Mouse (Mus musculus) lung, embryonic 16.5 days (tissue): ENCODE data around the gene Maats1. TPM values are rescaled to one million over a fixed set of nuclear protein-coding genes. Genes with fewer than 3 reads are reported as not detected.
"Not testable (repeated sequence)": the region's sequence is repeated elsewhere in the genome, so short reads cannot be mapped to it uniquely, and the experiment has no call there.

Experiments
- ATAC-seq: fragments of 200-750 bp; cut with Nextera tagmentation; 2 replicates; pipeline ENCODE4 v1.8.0; 2017; ENCODE audit warnings: low read depth, mild to moderate bottlenecking, moderate library complexity
- H3K27ac ChIP-seq: fragments of 300-500 bp; sonication (generic); 2 replicates; pipeline ENCODE4 v1.5.1; 2014; ENCODE audit warnings: mild to moderate bottlenecking, control low read depth, low read length
- H3K27me3 ChIP-seq: fragments of 300-500 bp; sonication (generic); 2 replicates; pipeline ENCODE4 v1.6.1; 2014; ENCODE audit warnings: low read depth, low read length, mixed read lengths; ENCODE audit not compliant: control insufficient read depth, insufficient read depth
- H3K36me3 ChIP-seq: fragments of 300-500 bp; sonication (generic); 2 replicates; pipeline ENCODE4 v1.6.1; 2014; ENCODE audit warnings: low read length; ENCODE audit not compliant: control insufficient read depth, insufficient read depth
- H3K4me1 ChIP-seq: fragments of 300-500 bp; sonication (generic); replicated peaks from 2 replicates; pipeline ENCODE4 v1.6.1; 2014; ENCODE audit warnings: low read length, mixed read lengths; ENCODE audit not compliant: control insufficient read depth, insufficient read depth
- H3K4me2 ChIP-seq: fragments of 300-500 bp; sonication (generic); 2 replicates; pipeline ENCODE4 v1.6.1; 2014; ENCODE audit warnings: low read depth, low read length, control low read depth
- H3K4me3 ChIP-seq: fragments of 300-500 bp; sonication (generic); 2 replicates; pipeline ENCODE4 v1.5.1; 2014; ENCODE audit warnings: mild to moderate bottlenecking, low read length, control low read depth
- H3K9ac ChIP-seq: fragments of 300-500 bp; sonication (generic); 2 replicates; pipeline ENCODE4 v1.6.1; 2014; ENCODE audit warnings: low read length, control low read depth
- H3K9me3 ChIP-seq: fragments of 300-500 bp; sonication (generic); 2 replicates; pipeline ENCODE4 v1.6.1; 2016; ENCODE audit warnings: low read length; ENCODE audit not compliant: control insufficient read depth
- WGBS: fragments of 180-500 bp; shearing (Covaris S2); extraction: QIAGEN DNeasy Blood & Tissue Kit; methylation state at CpG from one replicate; pipeline ENCODE4 v1.1.7; 2014; 5-methylcytosine and 5-hydroxymethylcytosine counted together
- polyA plus RNA-seq: library from polyadenylated mRNA; unstranded; fragments of >200 nt; fragmentation: Nextera tagmentation; extraction: Ambion mirVana; gene quantifications from 2 replicates; pipeline ENCODE4 v1.2.1, GENCODE M21; 2015

Maats1 gene
- polyA plus RNA-seq, 1 experiment from 2014 or later, result 1.9 TPM

GRCm38 (mm10) chr16:38346529-38347325 is 4.8 kb upstream of the Maats1 start, which contains the start of the genes Cox17 and Gm21987:
Gene Cox17, plus strand, starts transcription at chr16:38346991.
Gene Gm21987, plus strand, starts transcription at chr16:38347040.
- Histone ChIP-seq H3K27ac (peak within 1 kb of the TSS; percentile 94), H3K9me3 (no peaks in the 10 kb centered on the region), H3K27me3 (no peaks in the 10 kb centered on the region), H3K4me1 (peaks cover 10% of the 10 kb centered on the region), H3K4me3 (peak within 1 kb of the TSS; percentile 69), H3K4me2 (peak within 1 kb of the TSS; percentile 63), H3K9ac (peak within 1 kb of the TSS; percentile 83), H3K36me3 (peaks cover 11% of the 10 kb centered on the region)
- WGBS, result 2% methylated on average over 35 of the region's 35 CpGs
- peak; percentile 95 for ATAC-seq

- WGBS, result 70% methylated on average over 3 of the region's 3 CpGs
- Histone ChIP-seq H3K27ac (no peak overlapping the region), H3K4me3 (no peak overlapping the region), H3K36me3 (peaks cover 7% of the 10 kb centered on the region), H3K4me1 (peaks cover 10% of the 10 kb centered on the region), H3K4me2 (no peak overlapping the region), H3K9ac (no peak overlapping the region), H3K27me3 (no peaks in the 10 kb centered on the region), H3K9me3 (no peaks in the 10 kb centered on the region)
- peak; percentile 39; the same call in 1 of the 2 replicates for ATAC-seq
Observed at GRCm38 (mm10) chr16:38344941-38345725, 3.2 kb upstream of the Maats1 start.

GRCm38 (mm10) chr16:38338077-38338476 is 3.9 kb downstream of the Maats1 start:
- not testable (repeated sequence) for H3K4me2 ChIP-seq, H3K27ac ChIP-seq, H3K4me3 ChIP-seq, H3K27me3 ChIP-seq, H3K9ac ChIP-seq, ATAC-seq, H3K9me3 ChIP-seq, H3K4me1 ChIP-seq, H3K36me3 ChIP-seq
- 82% methylated on average over 4 of the region's 4 CpGs for WGBS

DNA sequence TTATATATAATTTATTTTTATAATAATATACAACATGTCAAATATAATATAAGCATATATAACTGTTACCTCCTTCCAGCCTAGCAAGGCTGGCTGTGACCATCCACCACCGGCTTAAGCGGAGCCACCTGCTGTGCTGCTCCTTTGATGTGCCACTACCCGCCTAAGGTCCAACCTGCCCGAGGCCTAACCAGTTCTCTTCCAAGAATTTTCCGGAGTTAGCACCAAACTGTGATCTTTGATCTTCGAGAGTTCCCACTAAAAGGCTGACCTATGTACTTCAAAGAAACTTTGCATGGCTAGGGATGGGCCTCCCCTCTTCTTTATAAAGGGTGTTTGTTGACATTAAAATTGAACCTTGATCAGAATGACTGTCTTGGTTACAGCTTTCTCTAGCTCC is 7.5 kb downstream of the Maats1 start:
- ATAC-seq, result no peak

GRCm38 (mm10) chr16:38329340-38329739 is 12.6 kb downstream of the Maats1 start:
- no peak overlapping the region for H3K4me3 ChIP-seq
- ATAC-seq, result no peak
- no peaks in the 10 kb centered on the region for H3K36me3 ChIP-seq
- no peaks in the 10 kb centered on the region for H3K4me1 ChIP-seq
- H3K27ac ChIP-seq, result no peak overlapping the region
- H3K4me2 ChIP-seq, result no peak overlapping the region
- H3K9me3 ChIP-seq, result no peaks in the 10 kb centered on the region
- H3K9ac ChIP-seq, result no peak overlapping the region
- 83% methylated on average over 3 of the region's 3 CpGs for WGBS
- no peaks in the 10 kb centered on the region for H3K27me3 ChIP-seq

More for the DNA sequence above, 7.5 kb downstream of the Maats1 start:
- Histone ChIP-seq H3K36me3 (no peaks in the 10 kb centered on the region), H3K9ac (no peak overlapping the region), H3K27me3 (no peaks in the 10 kb centered on the region), H3K9me3 (no peaks in the 10 kb centered on the region), H3K4me1 (no peaks in the 10 kb centered on the region), H3K4me3 (no peak overlapping the region), H3K27ac (no peak overlapping the region), H3K4me2 (no peak overlapping the region)
- 38% methylated on average over 6 of the region's 6 CpGs for WGBS

DNA sequence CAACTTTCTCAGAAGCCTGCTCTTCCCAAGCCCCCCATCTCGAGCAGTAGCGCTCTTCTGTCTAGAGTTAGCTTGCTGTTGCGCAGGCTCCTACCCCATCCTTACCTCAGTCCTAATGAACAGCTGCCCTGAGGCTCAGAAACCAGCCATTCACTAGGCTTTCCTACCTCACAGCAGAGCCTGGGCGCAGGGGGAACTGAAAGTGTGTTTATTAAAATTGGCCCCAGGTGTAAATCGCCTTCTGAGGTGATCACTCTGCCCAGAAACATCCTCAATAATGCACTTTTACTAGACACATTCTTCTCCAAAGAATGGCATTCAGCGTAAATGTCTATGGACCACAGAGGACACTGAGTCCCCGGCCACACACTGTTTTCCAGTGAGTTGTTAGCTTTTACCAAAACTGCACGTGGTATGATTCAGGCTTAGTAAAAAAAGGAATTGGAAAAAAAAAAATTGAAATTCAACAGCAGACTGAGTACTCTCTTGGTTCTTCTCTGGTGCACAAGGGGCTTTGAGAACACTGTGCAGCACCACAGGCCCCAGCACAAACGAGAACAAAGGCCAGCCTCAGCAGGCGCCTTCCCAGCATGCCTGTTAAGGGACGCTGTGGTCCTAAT is 15.1 kb downstream of the Maats1 start:
- Histone ChIP-seq H3K9ac (no peak overlapping the region), H3K4me2 (no peak overlapping the region), H3K27me3 (no peaks in the 10 kb centered on the region), H3K4me1 (no peaks in the 10 kb centered on the region), H3K4me3 (no peak overlapping the region), H3K36me3 (no peaks in the 10 kb centered on the region), H3K9me3 (no peaks in the 10 kb centered on the region), H3K27ac (no peak overlapping the region)
- WGBS, result 83% methylated on average over 11 of the region's 11 CpGs
- no peak for ATAC-seq

DNA sequence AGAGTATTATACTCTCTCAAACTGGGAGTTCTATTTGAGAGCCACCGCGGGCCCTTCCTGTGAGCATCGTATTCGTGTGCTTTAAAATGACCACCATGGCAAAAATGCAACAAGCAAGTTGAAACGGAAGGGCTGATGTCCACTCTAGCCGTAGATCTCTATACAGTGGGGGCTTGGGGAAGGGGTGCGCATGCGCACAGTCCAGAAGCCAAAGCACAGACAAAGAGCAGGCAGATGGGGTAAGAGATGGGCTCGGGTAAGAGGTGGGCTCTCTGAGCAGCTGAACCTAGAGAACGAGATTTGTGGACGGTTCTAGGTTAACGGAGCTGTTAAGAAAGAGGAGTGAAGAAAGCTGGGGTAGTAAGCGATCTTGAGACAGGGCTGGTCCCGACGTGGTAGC is 17.6 kb downstream of the Maats1 start:
- ATAC-seq, result no peak
- no peak overlapping the region for H3K9ac ChIP-seq
- WGBS, result 86% methylated on average over 15 of the region's 15 CpGs

GRCm38 (mm10) chr16:38321452-38321935 is 20.4 kb downstream of the Maats1 start:
- Histone ChIP-seq H3K27ac (no peak overlapping the region), H3K4me2 (peak overlapping the region; percentile 35; the same call in 1 of the 2 replicates), H3K9ac (no peak overlapping the region), H3K27me3 (no peaks in the 10 kb centered on the region), H3K36me3 (no peaks in the 10 kb centered on the region), H3K9me3 (no peaks in the 10 kb centered on the region), H3K4me1 (no peaks in the 10 kb centered on the region), H3K4me3 (no peak overlapping the region)
- 25% methylated on average over 17 of the region's 17 CpGs for whole genome bisulfite sequencing
- ATAC-seq, result no peak

More for the DNA sequence above, 17.6 kb downstream of the Maats1 start:
- no peak overlapping the region for H3K27ac ChIP-seq
- H3K4me3 ChIP-seq, result no peak overlapping the region
- no peaks in the 10 kb centered on the region for H3K27me3 ChIP-seq
- no peaks in the 10 kb centered on the region for H3K4me1 ChIP-seq
- no peaks in the 10 kb centered on the region for H3K9me3 ChIP-seq
- no peaks in the 10 kb centered on the region for H3K36me3 ChIP-seq
- no peak overlapping the region for H3K4me2 ChIP-seq

GRCm38 (mm10) chr16:38319087-38319486 is 22.9 kb downstream of the Maats1 start:
- Histone ChIP-seq H3K27me3 (no peaks in the 10 kb centered on the region), H3K27ac (no peak overlapping the region), H3K9me3 (no peaks in the 10 kb centered on the region), H3K4me1 (no peaks in the 10 kb centered on the region), H3K9ac (no peak overlapping the region), H3K4me2 (no peak overlapping the region), H3K4me3 (no peak overlapping the region), H3K36me3 (no peaks in the 10 kb centered on the region)
- ATAC-seq, result no peak
- WGBS, result 86% methylated on average over 4 of the region's 4 CpGs
